Comparison of ENCODE assay signal across 26 mouse cellular contexts in genomic region chr3:117611453-117611852, GRCm38 (mm10). TPM values are rescaled to one million over a fixed set of nuclear protein-coding genes. Genes with fewer than 3 reads are reported as not detected.
A peak's percentile ranks its signal among the peaks of the same experiment; 100 is the strongest.
DNase-seq lines count a peak whose midpoint lies in the region; ATAC-seq lines count a peak whose summit lies in the region.
"Had no signal": no experiment of that assay in that cellular context is flagged by ENCODE, and none has a peak within 500 bp of the region (broad histone marks: within the 10 kb centered on the region; RNA-seq: fewer than 3 reads in every experiment).

No protein-coding gene starts in this region.

- intact Hi-C loops in heart, postnatal 25 days (cut with DNase I) = no loop called here

- peak overlapping the region; percentile 38; the same call in 1 of the 2 replicates for H3K4me2 ChIP-seq in heart, embryonic 12.5 days
- H3K4me2 ChIP-seq in heart, embryonic 16.5 days (ENCODE audit: low read depth, low read length) = 0 out of 2 replicates have a peak overlapping the region, but pooled peaks have one; percentile 12
- H3K4me2 ChIP-seq: embryonic facial prominence, embryonic 15.5 days had no signal

- no peaks in the 10 kb centered on the region for H3K27me3 ChIP-seq in heart, embryonic 12.5 days (replicated peaks)
- no peaks in the 10 kb centered on the region for H3K27me3 ChIP-seq in heart, embryonic 16.5 days (ENCODE audit: control insufficient read depth, insufficient read depth, low read length)
- H3K27me3 ChIP-seq: embryonic facial prominence, embryonic 15.5 days had no signal

- H3K36me3 ChIP-seq in heart, embryonic 12.5 days = no peaks in the 10 kb centered on the region
- no peaks in the 10 kb centered on the region for H3K36me3 ChIP-seq in heart, embryonic 16.5 days (ENCODE audit: control insufficient read depth, insufficient read depth)
- H3K36me3 ChIP-seq: embryonic facial prominence, embryonic 15.5 days; forebrain, embryonic 10.5 days had no signal

- WGBS in heart, embryonic 12.5 days = 26% methylated on average over 5 of the region's 5 CpGs
- WGBS in heart, embryonic 16.5 days = 39% methylated on average over 5 of the region's 5 CpGs

- peak overlapping the region; percentile 79 for H3K27ac ChIP-seq in heart, embryonic 12.5 days (ENCODE audit: poor library complexity, severe bottlenecking)
- H3K27ac ChIP-seq in heart, embryonic 16.5 days (ENCODE audit: low read length) = peak overlapping the region; percentile 80
- H3K27ac ChIP-seq: embryonic facial prominence, embryonic 15.5 days; forebrain, embryonic 10.5 days; gastrocnemius, adult 2 months had no signal

- no peak overlapping the region for H3K9ac ChIP-seq in heart, embryonic 12.5 days
- no peak overlapping the region for H3K9ac ChIP-seq in heart, embryonic 16.5 days (ENCODE audit: low read length)
- H3K9ac ChIP-seq: embryonic facial prominence, embryonic 15.5 days had no signal

- H3K4me3 ChIP-seq in heart, embryonic 12.5 days = no peak overlapping the region
- H3K4me3 ChIP-seq in heart, embryonic 16.5 days (ENCODE audit: low read length) = no peak overlapping the region
- H3K4me3 ChIP-seq: embryonic facial prominence, embryonic 15.5 days; erythroblast, embryonic 14.5 days; forebrain, embryonic 10.5 days; gastrocnemius, adult 2 months had no signal

- H3K9me3 ChIP-seq in heart, embryonic 12.5 days (replicated peaks) = no peaks in the 10 kb centered on the region
- no peaks in the 10 kb centered on the region for H3K9me3 ChIP-seq in heart, embryonic 16.5 days (replicated peaks; ENCODE audit: control insufficient read depth, low read length)
- H3K9me3 ChIP-seq: embryonic facial prominence, embryonic 15.5 days; forebrain, embryonic 10.5 days had no signal

- H3K4me1 ChIP-seq in heart, embryonic 12.5 days (replicated peaks) = peaks cover 22% of the 10 kb centered on the region
- peaks cover 15% of the 10 kb centered on the region for H3K4me1 ChIP-seq in heart, embryonic 16.5 days (ENCODE audit: control insufficient read depth, insufficient read depth, low read length)
- H3K4me1 ChIP-seq: embryonic facial prominence, embryonic 15.5 days; forebrain, embryonic 10.5 days had no signal

- DNase-seq in frontal cortex, postnatal 14 days (ENCODE audit: low spot score in 2 of 2) = no peak
- DNase-seq in heart, postnatal 25 days (ENCODE audit: low spot score) = no peak
- DNase-seq in heart, adult 18-20 months = no peak
- peak; percentile 21 for DNase-seq in retina, postnatal 1 day
- no peak for DNase-seq in retina, embryonic 14.5 days (ENCODE audit: low spot score)
- DNase-seq: adrenal gland, postnatal 10 days; cerebellum, adult 11 months; cerebellum, adult 8-10 months; cerebellum, postnatal 14 days; embryo, embryonic 11 days; gastrocnemius, adult 2 months; gastrocnemius, postnatal 25 days; kidney, adult 11 months; kidney, adult 9 months had no signal

- ATAC-seq in frontal cortex, adult (ENCODE audit: low TSS enrichment) = 0 out of 2 replicates have a peak, but pooled peaks have one; percentile 25
- peak; percentile 67 for ATAC-seq in heart, embryonic 12.5 days (ENCODE audit: insufficient number of reproducible peaks, low FRiP score)
- ATAC-seq in heart, embryonic 16.5 days (replicated peaks; ENCODE audit: extremely low read depth, insufficient read depth, low FRiP score) = peak; percentile 78
- ATAC-seq: forebrain, embryonic 16.5 days; hindbrain, embryonic 16.5 days had no signal

RNA-seq across cellular contexts. Expression of gene Plppr5, which starts 36.8 kb away (rescaled TPM):
- polyA plus RNA-seq in heart, embryonic 12.5 days (2016; fragmentation: Nextera tagmentation; extraction: Ambion mirVana) = 4.8 and 5.6 TPM in 2 replicates
- total RNA-seq in heart, postnatal 25 days (2021) = under 1 TPM; 0.17 to 0.23 TPM
- polyA plus RNA-seq in heart, embryonic 16.5 days (2015; fragmentation: Nextera tagmentation; extraction: Ambion mirVana) = 2.5 and 3.1 TPM in 2 replicates
- total RNA-seq in heart, adult 18-20 months (2021) = under 1 TPM; 0.12 to 0.13 TPM
- total RNA-seq: common myeloid progenitor, adult 5-6 weeks; gastrocnemius, adult 2 months; gastrocnemius, postnatal 25 days; granulocyte monocyte progenitor cell, adult 5-6 weeks; MEL had no signal
- polyA plus RNA-seq: C2C12; erythroblast, embryonic 14.5 days had no signal

Comparison
In these comparisons a context has a peak if more than half of its experiments do, and no peak if none do; other contexts are left out.
1. ATAC-seq: peak in every context shown above with its lines; median percentile 78 in heart, embryonic 16.5 days; 67 in heart, embryonic 12.5 days; 25 in frontal cortex, adult.